Mouse (Mus musculus) C2C12 (cell line): Measurements from ENCODE around the gene Aff1. TPM values are rescaled to one million over a fixed set of nuclear protein-coding genes. Genes with fewer than 3 reads are reported as not detected.

Source experiments
- H3K27me3 ChIP-seq: one replicate; pipeline ENCODE4 v1.6.1; 2011; ENCODE audit not compliant: control insufficient read depth, insufficient read depth, insufficient read length
- H3K36me3 ChIP-seq: one replicate; pipeline ENCODE4 v1.6.1; 2011; ENCODE audit not compliant: control insufficient read depth, insufficient read depth
- H3K4me3 ChIP-seq: one replicate; pipeline ENCODE4 v1.5.1; 2011; ENCODE audit warnings: mild to moderate bottlenecking, control low read depth; ENCODE audit not compliant: poor library complexity, insufficient read depth, severe bottlenecking
- H3K79me2 ChIP-seq: one replicate; pipeline ENCODE4 v1.6.1; 2011; ENCODE audit not compliant: control insufficient read depth, insufficient read depth
- H3K79me3 ChIP-seq: one replicate; pipeline ENCODE4 v1.6.1; 2011; ENCODE audit warnings: low read depth, control low read depth
- H3ac ChIP-seq: one replicate; pipeline ENCODE3; 2011; ENCODE audit warnings: low read depth; ENCODE audit not compliant: control insufficient read depth, insufficient read length
- CEBPB ChIP-seq: IDR thresholded peaks from one replicate; pipeline ENCODE4 v1.6.1; 2011; ENCODE audit warnings: low read depth, mild to moderate bottlenecking, control low read depth, moderate library complexity
- CTCF ChIP-seq: IDR thresholded peaks from one replicate; pipeline ENCODE4 v1.5.1; 2011; ENCODE audit not compliant: control insufficient read depth, insufficient read depth, insufficient read length
- FOSL1 ChIP-seq: IDR thresholded peaks from one replicate; pipeline ENCODE4 v1.8.0; 2011; ENCODE audit warnings: mild to moderate bottlenecking, low read length; ENCODE audit not compliant: poor library complexity, insufficient read depth, severe bottlenecking
- MAX ChIP-seq: IDR thresholded peaks from one replicate; pipeline ENCODE4 v1.6.1; 2011; ENCODE audit warnings: mild to moderate bottlenecking, control low read depth
- MYOD1 ChIP-seq: IDR thresholded peaks from one replicate; pipeline ENCODE4 v1.6.1; 2011; ENCODE audit warnings: low read depth; ENCODE audit not compliant: control insufficient read depth, insufficient read length
- MYOG ChIP-seq: IDR thresholded peaks from one replicate; pipeline ENCODE4 v1.6.1; 2011; ENCODE audit not compliant: control insufficient read depth, insufficient read length; ENCODE audit errors: extremely low read depth
- USF1 ChIP-seq: IDR thresholded peaks from one replicate; pipeline ENCODE4 v1.6.1; 2011; ENCODE audit warnings: low read depth, mild to moderate bottlenecking, control low read depth, moderate library complexity
- polyA plus RNA-seq: library from polyadenylated mRNA; unstranded; fragments of >200 nt; fragmentation: generic; extraction: Trizol; gene quantifications from one replicate; pipeline ENCODE4 v1.2.1, GENCODE M21; 2012; ENCODE audit warnings: missing spikeins

Gene Aff1
- polyA plus RNA-seq, 1 experiment, result 10.0 TPM

DNA sequence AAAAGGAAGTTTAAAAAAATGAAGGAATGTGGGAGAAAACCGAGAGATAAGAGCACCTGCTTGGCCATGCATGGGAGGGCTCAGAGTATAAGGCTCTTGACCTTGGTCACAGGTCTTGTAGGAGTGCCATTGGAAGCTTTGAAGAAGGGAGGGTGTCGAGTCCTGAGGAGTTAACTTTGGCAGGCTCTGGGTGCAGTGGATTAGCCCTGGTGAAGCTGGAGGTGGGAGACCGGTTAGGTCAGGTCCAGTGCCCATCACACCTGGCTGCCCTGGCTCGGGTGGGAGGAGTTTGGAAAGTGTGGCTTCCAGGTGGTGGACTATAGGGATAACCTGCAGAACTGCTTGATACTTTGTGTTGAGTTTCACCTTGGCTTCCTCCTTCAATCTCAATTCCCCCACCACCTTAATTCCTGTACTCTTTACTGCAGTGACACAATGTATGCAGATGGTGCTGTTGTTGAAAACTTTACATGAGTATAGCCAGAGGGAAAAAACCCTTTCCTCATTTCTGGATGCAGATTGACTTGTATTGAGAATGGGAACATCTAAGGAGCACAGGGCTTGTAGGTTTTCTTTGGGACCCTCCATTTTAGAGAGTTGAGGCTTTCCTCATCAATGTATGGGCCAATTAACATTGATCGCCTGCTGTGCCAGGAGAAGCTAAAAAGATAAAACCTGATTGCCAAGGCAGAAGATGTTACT, 43.4 kb downstream of the Aff1 start:
- no peak overlapping the region for H3K4me3 ChIP-seq
- no peaks in the 10 kb centered on the region for H3K27me3 ChIP-seq
- H3K79me3 ChIP-seq, result peaks cover 2% of the 10 kb centered on the region
- H3K79me2 ChIP-seq, result peaks cover 9% of the 10 kb centered on the region
- H3K36me3 ChIP-seq, result no peaks in the 10 kb centered on the region
- TF ChIP-seq MYOG (no peak), CTCF (no peak), CEBPB (no peak), MYOD1 (no peak), FOSL1 (no peak), MAX (no peak), USF1 (no peak)
- H3ac ChIP-seq, result no peak overlapping the region

- Histone ChIP-seq H3K79me2 (peaks cover 9% of the 10 kb centered on the region), H3K27me3 (no peaks in the 10 kb centered on the region), H3K4me3 (no peak overlapping the region), H3ac (no peak overlapping the region), H3K36me3 (no peaks in the 10 kb centered on the region), H3K79me3 (peaks cover 2% of the 10 kb centered on the region)
- TF ChIP-seq MYOG, result no peak
- TF ChIP-seq CEBPB, result no peak
- TF ChIP-seq FOSL1, result no peak
- no peak for TF ChIP-seq MYOD1
- TF ChIP-seq MAX, result no peak
- TF ChIP-seq CTCF, result no peak
- TF ChIP-seq USF1, result no peak
Measured at GRCm38 (mm10) chr5:103736553-103737207, 44.5 kb downstream of the Aff1 start.

DNA sequence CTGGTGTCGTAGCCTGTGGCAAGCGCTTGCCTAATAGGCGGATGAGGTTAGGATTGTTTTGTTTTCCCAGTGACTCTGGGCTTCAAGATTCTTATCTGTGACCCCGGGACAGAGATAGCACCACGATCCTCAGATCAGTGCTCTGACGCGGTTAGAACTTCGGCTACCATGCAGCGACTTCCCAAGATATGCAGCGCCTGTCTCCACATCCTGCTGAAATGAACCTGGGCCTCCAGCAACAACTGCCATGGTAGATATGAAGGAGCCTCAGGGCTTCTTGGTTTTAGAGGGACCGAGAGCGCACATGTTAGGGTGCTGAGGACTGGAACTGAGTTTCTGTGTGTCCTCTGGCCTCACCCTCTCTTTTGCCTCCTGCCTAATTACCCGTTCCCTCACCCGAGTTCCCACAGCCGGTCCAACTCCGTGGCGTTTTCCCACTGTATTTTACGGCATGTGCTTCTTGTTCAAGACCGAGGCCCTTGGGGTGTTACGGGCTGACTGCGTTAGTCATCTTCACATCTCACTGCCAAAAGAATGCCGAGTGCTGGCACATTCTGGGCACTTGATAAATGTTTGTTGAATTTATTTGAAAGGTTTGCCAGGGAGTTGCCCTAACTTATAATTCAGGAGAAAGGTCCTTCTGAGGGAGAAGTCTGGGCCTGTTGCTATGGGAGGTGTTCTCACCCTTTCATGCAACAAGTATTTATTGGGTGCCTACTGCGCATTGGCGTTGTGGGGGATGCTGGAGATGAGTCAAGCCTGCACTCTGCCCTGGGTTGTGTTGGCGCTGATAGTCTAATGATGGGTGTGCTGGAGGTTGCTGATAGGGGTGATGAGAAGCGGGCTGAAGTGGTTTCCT, 45.3 kb downstream of the Aff1 start:
- Histone ChIP-seq H3K4me3 (no peak overlapping the region), H3K36me3 (no peaks in the 10 kb centered on the region), H3ac (no peak overlapping the region), H3K27me3 (no peaks in the 10 kb centered on the region), H3K79me3 (peaks cover 2% of the 10 kb centered on the region), H3K79me2 (peaks cover 9% of the 10 kb centered on the region)
- TF ChIP-seq CEBPB, result peak; percentile 86
- TF ChIP-seq CTCF, result no peak
- TF ChIP-seq MYOD1, result no peak
- TF ChIP-seq MYOG, result no peak
- TF ChIP-seq MAX, result peak; percentile 80
- TF ChIP-seq FOSL1, result no peak
- no peak for TF ChIP-seq USF1

- peaks cover 9% of the 10 kb centered on the region for H3K79me2 ChIP-seq
- no peak overlapping the region for H3K4me3 ChIP-seq
- no peak overlapping the region for H3ac ChIP-seq
- no peaks in the 10 kb centered on the region for H3K27me3 ChIP-seq
- no peak for TF ChIP-seq MYOG
- TF ChIP-seq CTCF, result no peak
- no peak for TF ChIP-seq FOSL1
- peaks cover 2% of the 10 kb centered on the region for H3K79me3 ChIP-seq
- H3K36me3 ChIP-seq, result no peaks in the 10 kb centered on the region
Measured at GRCm38 (mm10) chr5:103738509-103738908, 46.3 kb downstream of the Aff1 start.

DNA sequence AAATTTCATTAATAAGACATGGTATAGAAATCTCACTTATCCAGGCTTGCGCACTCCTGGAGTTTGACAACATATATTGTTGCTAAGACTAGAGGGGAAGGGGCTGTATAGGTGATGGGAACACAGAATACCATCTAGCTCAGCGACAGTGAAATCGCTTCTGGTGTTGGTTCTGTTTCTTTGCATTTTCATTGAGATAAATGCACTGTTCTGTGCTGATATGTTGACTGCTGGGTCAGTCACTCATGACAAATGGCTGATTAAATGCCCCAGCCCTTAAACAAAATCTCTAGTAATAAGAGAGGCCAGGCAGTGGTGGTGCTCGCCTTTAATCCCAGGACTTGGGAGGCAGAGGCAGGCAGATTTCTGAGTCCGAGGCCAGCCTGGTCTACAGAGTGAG, 47.0 kb downstream of the Aff1 start:
- H3K4me3 ChIP-seq, result no peak overlapping the region
- peaks cover 9% of the 10 kb centered on the region for H3K79me2 ChIP-seq
- no peaks in the 10 kb centered on the region for H3K27me3 ChIP-seq
- H3K36me3 ChIP-seq, result no peaks in the 10 kb centered on the region
- H3K79me3 ChIP-seq, result peaks cover 2% of the 10 kb centered on the region
- H3ac ChIP-seq, result no peak overlapping the region
- TF ChIP-seq FOSL1 (no peak), MAX (no peak), MYOG (no peak), MYOD1 (no peak), CEBPB (no peak), USF1 (no peak), CTCF (no peak)
